Mouse (Mus musculus) forebrain, embryonic 10.5 days (tissue): ENCODE measurements at regions not wholly inside any gene's neighbourhood (a gene's known extent, or its start where the extent isn't known, plus 50 kb on each side); places are given as distances from the start of the nearest gene placed in this dataset.

Experiments
- DNase-seq: peaks from one replicate; pipeline ENCODE4 v3.0.0-alpha.2; 2017; ENCODE audit warnings: low spot score; ENCODE audit errors: extremely low spot score
- H3K27ac ChIP-seq: fragments of 300-500 bp; sonication (generic); 2 replicates; pipeline ENCODE4 v1.5.1; 2016; ENCODE audit warnings: mild to moderate bottlenecking
- H3K27me3 ChIP-seq: fragments of 300-500 bp; sonication (generic); 2 replicates; pipeline ENCODE4 v1.6.1; 2016; ENCODE audit warnings: mild to moderate bottlenecking; ENCODE audit not compliant: poor library complexity, severe bottlenecking
- H3K36me3 ChIP-seq: fragments of 300-500 bp; sonication (generic); replicated peaks from 2 replicates; pipeline ENCODE4 v1.6.1; 2016; ENCODE audit warnings: mild to moderate bottlenecking, moderate library complexity
- H3K4me1 ChIP-seq: fragments of 300-500 bp; sonication (generic); 2 replicates; pipeline ENCODE4 v1.6.1; 2016
- H3K4me3 ChIP-seq: fragments of 300-500 bp; sonication (generic); 2 replicates; pipeline ENCODE4 v1.5.1; 2016; ENCODE audit warnings: mild to moderate bottlenecking, moderate library complexity
- H3K9me3 ChIP-seq: fragments of 300-500 bp; sonication (generic); 2 replicates; pipeline ENCODE4 v1.6.1; 2016; ENCODE audit warnings: mild to moderate bottlenecking, moderate library complexity
- WGBS: fragments of 180-500 bp; shearing (Covaris S2); methylation state at CpG from one replicate; pipeline ENCODE4 v1.1.7; 2016; 5-methylcytosine and 5-hydroxymethylcytosine counted together

DNA sequence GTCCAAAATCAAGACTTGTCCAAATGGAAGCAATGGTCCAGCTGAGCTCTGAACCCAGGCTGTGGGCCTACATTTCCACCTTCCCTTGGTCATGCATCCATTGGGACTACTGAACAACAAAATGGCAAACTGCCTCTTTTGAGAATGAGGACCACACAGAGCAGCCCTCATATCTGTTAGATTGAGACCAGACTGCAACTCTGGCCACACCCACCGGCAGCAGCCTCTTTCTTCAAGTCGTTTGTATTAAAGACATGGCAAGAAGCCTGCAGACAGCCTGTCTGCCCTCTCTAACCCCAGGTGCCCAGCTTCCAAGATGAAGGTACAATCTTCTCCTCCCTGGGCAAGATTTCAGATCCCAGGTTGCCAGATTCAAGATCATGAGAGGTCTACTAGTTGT lies 51.8 kb upstream of the St6galnac3 start:
- Histone ChIP-seq H3K36me3 (no peaks in the 10 kb centered on the region), H3K27ac (no peak overlapping the region), H3K27me3 (no peaks in the 10 kb centered on the region), H3K4me3 (no peak overlapping the region), H3K9me3 (no peaks in the 10 kb centered on the region), H3K4me1 (no peaks in the 10 kb centered on the region)
- DNase-seq, result no peak
- 74% methylated on average over 2 of the region's 2 CpGs for WGBS

DNA sequence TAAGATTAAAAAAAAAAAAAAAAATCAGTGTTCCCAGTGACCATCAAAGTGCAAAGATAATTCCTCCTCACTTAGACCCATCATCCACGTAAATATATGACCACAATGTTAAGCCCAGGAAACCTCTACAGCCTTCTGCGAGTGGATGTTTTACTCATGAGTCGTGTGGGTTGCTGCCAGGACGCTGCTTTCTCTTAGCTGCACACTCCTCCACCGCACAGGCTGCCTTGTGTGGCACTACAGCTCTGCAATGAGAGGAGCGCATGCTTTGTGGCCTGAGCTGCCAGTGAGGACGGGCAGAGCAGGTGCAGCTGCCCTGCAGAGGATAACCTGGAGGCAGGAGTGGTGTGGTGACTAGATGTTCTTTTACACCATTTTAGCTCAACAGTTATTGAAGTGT lies 53.4 kb upstream of the St6galnac3 start:
- 94% methylated on average over 7 of the region's 7 CpGs for WGBS

DNA sequence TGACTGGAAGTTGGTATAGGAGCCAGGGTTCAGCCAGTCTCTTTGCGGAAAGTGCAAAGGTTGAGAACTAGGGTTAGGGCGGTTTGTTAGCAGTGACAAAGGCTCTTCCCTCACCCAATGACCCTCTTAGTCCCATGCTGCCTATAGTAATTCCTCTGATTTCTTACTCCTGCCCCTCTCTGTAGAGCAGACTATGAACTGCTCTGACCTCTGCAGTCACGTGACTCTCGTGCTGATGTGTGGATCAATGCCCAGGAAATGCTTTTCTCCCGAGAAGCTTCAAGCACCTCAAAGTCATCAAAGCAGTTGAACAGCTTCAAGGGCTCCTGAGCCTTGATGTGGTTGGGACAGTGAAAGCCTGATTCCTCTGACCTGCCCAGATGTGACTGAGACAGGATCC lies 57.5 kb upstream of the St6galnac3 start:
- WGBS, result 73% methylated on average over 5 of the region's 5 CpGs

More for the DNA sequence above, 53.4 kb upstream of the St6galnac3 start:
- Histone ChIP-seq H3K27me3 (no peaks in the 10 kb centered on the region), H3K36me3 (no peaks in the 10 kb centered on the region), H3K9me3 (no peaks in the 10 kb centered on the region), H3K27ac (no peak overlapping the region), H3K4me3 (no peak overlapping the region), H3K4me1 (peaks cover 8% of the 10 kb centered on the region)
- DNase-seq, result no peak

DNA sequence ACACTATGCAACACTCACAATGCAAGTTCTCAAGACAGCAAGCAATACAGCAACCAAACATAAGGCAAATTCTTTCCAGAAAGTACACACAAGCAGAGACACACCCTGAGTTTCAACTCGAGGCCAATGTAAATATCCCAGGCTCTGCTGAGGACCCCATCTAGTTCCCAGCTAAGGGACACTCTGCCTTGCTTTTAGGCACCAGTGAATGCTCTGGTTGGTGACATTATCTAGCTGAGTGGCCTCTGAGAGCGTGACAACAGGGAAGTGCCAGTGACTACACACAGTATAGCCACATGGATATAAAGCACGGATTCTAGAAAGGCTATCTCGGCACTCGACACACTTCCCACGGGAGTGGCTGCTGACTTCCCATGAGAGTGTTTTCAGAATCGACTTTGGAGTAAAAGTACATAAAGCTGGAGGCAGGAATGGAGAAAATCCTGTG lies 58.3 kb upstream of the St6galnac3 start:
- Histone ChIP-seq H3K4me1 (peaks cover 12% of the 10 kb centered on the region), H3K9me3 (no peaks in the 10 kb centered on the region), H3K27me3 (no peaks in the 10 kb centered on the region), H3K4me3 (no peak overlapping the region), H3K27ac (no peak overlapping the region), H3K36me3 (no peaks in the 10 kb centered on the region)
- DNase-seq, result no peak
- 85% methylated on average over 7 of the region's 7 CpGs for WGBS

More for the DNA sequence above, 57.5 kb upstream of the St6galnac3 start:
- no peaks in the 10 kb centered on the region for H3K9me3 ChIP-seq
- no peak overlapping the region for H3K27ac ChIP-seq
- no peak overlapping the region for H3K4me3 ChIP-seq
- H3K4me1 ChIP-seq, result peaks cover 12% of the 10 kb centered on the region
- H3K27me3 ChIP-seq, result no peaks in the 10 kb centered on the region
- DNase-seq, result no peak
- H3K36me3 ChIP-seq, result no peaks in the 10 kb centered on the region

DNA sequence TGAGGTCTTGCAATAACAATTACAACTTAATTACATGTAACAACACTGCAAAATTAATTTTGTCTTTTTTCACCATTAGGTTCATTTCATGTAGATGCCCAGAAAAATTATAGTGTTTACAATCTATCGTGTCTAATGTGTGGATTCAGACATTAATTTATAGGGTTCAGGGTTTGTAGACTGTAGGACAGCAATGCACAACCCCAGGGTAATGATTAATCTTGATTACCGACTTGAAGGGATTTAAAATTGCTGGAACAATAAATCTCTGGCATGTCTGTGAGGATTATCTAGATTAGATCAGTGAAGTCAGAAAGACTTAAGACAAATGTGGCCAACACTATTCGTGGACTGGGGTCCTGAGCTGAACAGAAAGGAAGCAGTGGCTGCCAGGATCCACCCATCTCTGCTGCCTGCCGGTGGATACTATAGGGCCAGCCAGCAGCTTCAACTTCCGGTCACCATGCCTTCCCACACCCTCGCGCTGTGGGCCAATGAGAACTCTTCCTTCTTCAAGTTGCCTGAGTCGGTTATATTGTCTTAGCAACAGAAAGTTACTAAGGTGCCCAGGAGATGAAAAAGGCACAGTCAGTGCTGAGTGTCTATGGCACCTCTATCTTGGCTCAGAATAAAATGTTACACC lies 59.1 kb upstream of the St6galnac3 start:
- WGBS, result 73% methylated on average over 8 of the region's 8 CpGs
- H3K4me3 ChIP-seq, result no peak overlapping the region
- H3K9me3 ChIP-seq, result no peaks in the 10 kb centered on the region
- peaks cover 15% of the 10 kb centered on the region for H3K4me1 ChIP-seq
- DNase-seq, result no peak
- H3K27me3 ChIP-seq, result no peaks in the 10 kb centered on the region
- no peak overlapping the region for H3K27ac ChIP-seq
- no peaks in the 10 kb centered on the region for H3K36me3 ChIP-seq

DNA sequence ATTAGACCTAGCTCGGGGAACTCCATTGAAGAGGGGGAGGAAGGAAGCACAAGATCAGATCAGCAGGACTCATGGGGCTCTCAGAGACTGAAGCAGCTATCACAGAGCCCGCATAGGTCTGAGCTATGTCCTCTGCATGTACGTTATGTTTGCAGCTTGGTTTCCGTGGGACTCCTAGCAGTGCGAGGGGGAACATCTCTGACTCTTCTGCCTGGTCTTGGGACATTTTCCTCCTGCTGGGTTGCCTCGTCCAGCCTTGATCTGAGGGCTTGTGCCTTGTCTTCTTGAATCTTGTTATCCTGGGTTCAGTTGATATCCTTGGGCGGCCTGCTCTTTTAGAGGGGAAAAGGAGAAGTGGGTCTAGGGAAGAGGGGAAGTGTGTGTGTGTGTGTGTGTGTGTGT lies 53.6 kb upstream of the Asb17 start:
- H3K27ac ChIP-seq, result peak overlapping the region; percentile 61; the same call in 1 of the 2 replicates
- H3K36me3 ChIP-seq, result no peaks in the 10 kb centered on the region
- WGBS, result 90% methylated on average over 7 of the region's 7 CpGs
- peaks cover 5% of the 10 kb centered on the region; the same call in 1 of the 2 replicates for H3K4me1 ChIP-seq
- no peaks in the 10 kb centered on the region for H3K27me3 ChIP-seq
- H3K4me3 ChIP-seq, result no peak overlapping the region
- H3K9me3 ChIP-seq, result no peaks in the 10 kb centered on the region
- no peak for DNase-seq

DNA sequence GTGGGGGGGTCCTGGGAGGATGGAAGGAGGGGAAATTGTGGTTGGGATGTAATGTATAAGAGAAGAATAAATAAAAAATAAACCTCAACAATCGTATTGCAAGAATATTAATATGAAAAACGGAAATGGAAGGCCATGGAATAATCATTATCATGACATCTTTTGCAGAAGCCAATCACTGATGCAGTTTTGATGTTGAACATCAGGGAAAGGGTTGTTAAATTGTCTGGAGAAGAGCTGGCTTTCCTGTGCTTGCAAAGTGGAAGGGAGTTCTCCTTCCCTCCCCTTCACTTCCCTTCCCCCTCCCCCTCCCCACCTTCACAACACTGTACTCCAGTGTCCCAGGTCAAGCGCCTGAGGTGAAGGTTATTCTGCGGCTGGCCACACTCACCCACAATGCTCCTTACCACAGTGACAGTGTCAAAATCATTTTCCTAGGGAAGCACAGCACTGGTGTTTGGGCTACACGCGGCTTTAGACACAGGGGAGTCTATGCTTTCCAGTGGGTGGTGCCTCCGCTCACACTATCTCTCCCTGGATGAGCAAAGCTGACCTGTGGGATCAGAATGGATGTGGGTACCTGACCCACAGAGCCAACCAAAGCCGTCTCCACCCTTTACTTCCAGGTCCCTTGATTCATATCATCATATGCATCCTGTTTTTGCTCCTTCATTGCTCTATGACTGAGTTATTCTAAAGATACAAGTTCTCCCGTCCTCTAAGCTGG lies 53.0 kb upstream of the Asb17 start:
- Histone ChIP-seq H3K27me3 (no peaks in the 10 kb centered on the region), H3K4me3 (no peak overlapping the region), H3K9me3 (no peaks in the 10 kb centered on the region), H3K27ac (peak overlapping the region; percentile 61), H3K36me3 (no peaks in the 10 kb centered on the region), H3K4me1 (peaks cover 5% of the 10 kb centered on the region; the same call in 1 of the 2 replicates)
- DNase-seq, result no peak
- 80% methylated on average over 9 of the region's 9 CpGs for WGBS

DNA sequence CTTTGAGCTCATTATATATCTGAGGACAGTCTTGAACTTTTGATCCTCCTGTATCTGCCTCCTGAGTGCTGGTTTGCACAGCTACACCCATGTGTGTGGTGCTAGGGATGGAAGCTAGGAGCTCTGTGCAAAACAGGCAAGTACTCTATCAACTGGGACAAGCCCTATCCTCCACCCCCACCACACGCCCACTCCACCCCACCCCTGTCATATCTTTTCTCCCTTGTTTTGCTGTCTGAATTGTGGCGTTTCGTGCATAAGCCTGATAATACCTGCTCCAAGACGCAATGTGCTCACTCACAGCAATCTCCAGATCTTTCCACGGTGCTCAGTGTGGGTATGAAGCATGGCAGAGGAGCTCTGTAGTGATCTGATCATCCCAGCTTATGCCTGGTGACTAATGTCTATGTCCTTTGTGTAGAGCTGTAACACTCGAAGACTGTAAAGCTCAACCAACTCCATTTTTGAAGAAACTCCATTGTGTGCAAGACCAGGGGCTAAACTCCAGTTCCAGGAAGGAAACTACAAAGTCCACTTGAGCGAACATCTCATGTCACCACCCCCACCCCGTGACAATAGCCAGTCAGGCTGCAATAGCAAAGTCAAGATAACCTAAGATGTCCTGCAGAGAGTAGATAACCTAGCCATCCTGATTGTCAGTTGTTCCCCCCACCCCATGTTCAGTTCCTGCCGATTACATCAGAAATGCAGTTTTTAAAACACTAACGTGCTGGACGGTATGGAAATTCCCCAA lies 52.2 kb upstream of the Asb17 start:
- 88% methylated on average over 11 of the region's 11 CpGs for WGBS
- Histone ChIP-seq H3K4me3 (no peak overlapping the region), H3K27me3 (no peaks in the 10 kb centered on the region), H3K27ac (peak overlapping the region; percentile 68), H3K4me1 (peaks cover 5% of the 10 kb centered on the region; the same call in 1 of the 2 replicates), H3K36me3 (no peaks in the 10 kb centered on the region), H3K9me3 (no peaks in the 10 kb centered on the region)
- DNase-seq, result no peak

DNA sequence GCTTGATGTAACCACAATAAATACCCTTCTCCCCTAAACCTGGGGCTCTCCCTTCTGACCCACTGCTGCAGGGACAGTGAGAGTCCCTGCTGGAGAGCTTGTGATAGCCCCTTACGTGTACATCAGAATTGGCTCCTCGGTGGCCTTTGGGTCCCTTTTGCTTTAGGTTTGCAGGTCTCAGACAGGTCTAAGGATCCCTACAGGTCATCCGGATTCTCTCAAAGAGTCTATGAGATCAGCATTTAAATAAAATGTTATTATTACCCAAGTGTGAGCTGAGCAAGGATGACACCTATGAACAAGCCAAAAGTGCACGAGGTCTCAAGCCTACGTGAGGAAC lies 51.7 kb upstream of the Asb17 start:
- Histone ChIP-seq H3K9me3 (no peaks in the 10 kb centered on the region), H3K4me1 (peaks cover 5% of the 10 kb centered on the region; the same call in 1 of the 2 replicates), H3K27me3 (no peaks in the 10 kb centered on the region), H3K4me3 (no peak overlapping the region), H3K36me3 (no peaks in the 10 kb centered on the region), H3K27ac (peak overlapping the region; percentile 68)
- DNase-seq, result no peak
- WGBS, result 94% methylated on average over 5 of the region's 5 CpGs
